Mouse (Mus musculus) lung, postnatal 0 days (tissue): Measurements from ENCODE around the gene Rbp1.

Source experiments
- CTCF ChIP-seq: IDR thresholded peaks from 2 replicates; pipeline ENCODE4 v1.5.1; 2016; ENCODE audit warnings: antibody characterized with exemption, mild to moderate bottlenecking
- EP300 ChIP-seq: IDR thresholded peaks from 2 replicates; pipeline ENCODE4 v1.6.1; 2016; ENCODE audit warnings: antibody characterized with exemption, mild to moderate bottlenecking, control low read depth

DNA sequence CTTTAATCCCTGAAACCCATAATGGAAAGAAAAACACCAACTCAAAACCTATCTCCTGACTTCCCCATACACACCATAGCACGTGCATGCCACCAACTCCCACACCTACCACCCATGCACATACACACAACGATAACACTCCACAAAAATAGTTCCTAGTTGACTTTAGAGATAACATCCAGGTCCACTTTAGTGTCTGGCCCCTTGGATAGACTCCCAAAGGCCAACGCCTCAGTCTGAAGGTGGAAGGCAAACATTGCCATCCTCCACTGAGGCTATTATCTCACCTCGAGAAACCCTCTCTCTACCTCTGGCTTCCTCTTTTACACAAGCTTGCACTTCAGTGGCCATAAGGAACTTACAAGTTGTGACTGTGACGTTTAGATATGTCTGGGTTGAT lies 69.5 kb downstream of the Rbp1 start:
- TF ChIP-seq CTCF (no peak), EP300 (no peak)
